ENCODE assay signal across 9 mouse cellular contexts in the genomic region with DNA sequence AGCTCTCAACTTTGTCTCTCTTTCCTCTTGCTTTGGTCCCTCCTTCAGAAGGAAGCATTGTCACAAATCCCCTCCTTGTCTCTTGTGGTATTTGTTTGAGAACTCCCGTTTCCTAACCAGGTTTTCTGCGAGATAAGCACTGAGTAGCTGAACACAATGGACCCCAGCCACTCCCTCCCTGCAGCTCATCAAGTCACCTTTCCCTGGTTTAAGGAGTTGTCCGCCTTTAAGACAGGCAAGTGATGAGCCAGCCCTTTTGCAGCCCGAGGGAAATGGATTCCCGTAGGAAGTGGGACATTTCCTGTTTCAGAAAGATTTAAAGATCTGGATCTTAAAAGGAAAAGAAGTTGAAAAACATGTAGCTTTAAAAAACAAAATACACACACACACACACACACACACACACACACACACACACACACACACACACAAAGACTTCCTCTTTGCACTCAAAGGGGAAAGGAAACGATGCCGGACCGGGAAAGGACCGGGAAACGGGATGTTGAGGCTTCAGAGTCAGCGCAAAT. TPM values are rescaled to one million over a fixed set of nuclear protein-coding genes. Genes with fewer than 3 reads are reported as not detected.
DNase-seq lines count a peak whose midpoint lies in the region; TF ChIP-seq lines count a peak whose summit lies in the region.
"Had no signal": no experiment of that assay in that cellular context is flagged by ENCODE, and none has a peak within 500 bp of the region (broad histone marks: within the 10 kb centered on the region; RNA-seq: fewer than 3 reads in every experiment).

No protein-coding gene starts in this region.

- no peaks in the 10 kb centered on the region for H3K4me1 ChIP-seq in ES-Bruce4 (ENCODE audit: control insufficient read depth, insufficient read depth, low read length)
- H3K4me1 ChIP-seq in lung, adult 2 months (ENCODE audit: control insufficient read depth, insufficient read depth, low read length) = no peaks in the 10 kb centered on the region
- H3K4me1 ChIP-seq: limb, embryonic 12.5 days had no signal

- no peaks in the 10 kb centered on the region for H3K9me3 ChIP-seq in ES-Bruce4 (replicated peaks; ENCODE audit: control insufficient read depth, insufficient read depth, low read length, poor library complexity, severe bottlenecking)
- H3K9me3 ChIP-seq: limb, embryonic 12.5 days had no signal

- no peak overlapping the region for H3K4me3 ChIP-seq in ES-Bruce4 (ENCODE audit: low read depth, low read length)
- peak overlapping the region; percentile 64 for H3K4me3 ChIP-seq in lung, adult 2 months (replicated peaks; ENCODE audit: extremely low read depth, low read depth, low read length)
- H3K4me3 ChIP-seq: limb, embryonic 12.5 days had no signal

- peaks cover 3% of the 10 kb centered on the region for H3K36me3 ChIP-seq in ES-Bruce4 (ENCODE audit: control insufficient read depth, insufficient read depth, low read length, poor library complexity, severe bottlenecking)
- H3K36me3 ChIP-seq: limb, embryonic 12.5 days had no signal

- H3K27ac ChIP-seq in ES-Bruce4 (ENCODE audit: insufficient read depth, low read length) = 0 out of 2 replicates have a peak overlapping the region, but pooled peaks have one; percentile 3
- H3K27ac ChIP-seq: limb, embryonic 12.5 days had no signal

- no peak overlapping the region for H3K9ac ChIP-seq in ES-Bruce4 (ENCODE audit: low read depth, poor library complexity, severe bottlenecking)
- H3K9ac ChIP-seq: limb, embryonic 12.5 days had no signal

- TF ChIP-seq POLR2A in ES-Bruce4 (IDR thresholded peaks at IDR 0.05; ENCODE audit: insufficient read depth, low read length) = no peak
- TF ChIP-seq POLR2A in lung, adult 2 months (IDR thresholded peaks at IDR 0.05; ENCODE audit: borderline replicate concordance, extremely low read depth, low read depth, low read length) = no peak

- DNase-seq in WW6 (ENCODE audit: low read depth, low spot score) = peak; percentile 24
- DNase-seq in heart, postnatal 36 days = peak; percentile 52
- peak; percentile 17 for DNase-seq in lung, adult 2 months
- no peak for DNase-seq in cerebellum, postnatal 10 days
- no peak for DNase-seq in spleen, postnatal 4 days (ENCODE audit: low spot score in 2 of 2)
- DNase-seq in right cerebral cortex, postnatal 4 days = no peak
- DNase-seq: thymus, postnatal 25 days had no signal

- TF ChIP-seq EP300 in ES-Bruce4 (IDR thresholded peaks at IDR 0.05; ENCODE audit: insufficient read depth, low read depth, low read length) = no peak

- no peak for TF ChIP-seq CTCF in ES-Bruce4 (IDR thresholded peaks at IDR 0.05; ENCODE audit: low read depth, low read length)
- TF ChIP-seq CTCF in lung, adult 2 months (IDR thresholded peaks at IDR 0.05; ENCODE audit: insufficient read depth, low read length) = no peak

- intact Hi-C loops in heart, postnatal 36 days (cut with DNase I) = loop anchor here (5.0 kb wide), 1 partner anchor 338 kb away; a partner anchor contains a TSS

- H3K27me3 ChIP-seq in ES-Bruce4 (ENCODE audit: control insufficient read depth, insufficient read depth, low read length, poor library complexity, severe bottlenecking) = no peaks in the 10 kb centered on the region
- H3K27me3 ChIP-seq: limb, embryonic 12.5 days had no signal

- WGBS in lung, adult 2 months = 21% methylated on average over 11 of the region's 11 CpGs

RNA-seq across cellular contexts. Expression of a gene that starts 16.9 kb away (rescaled TPM):
- 83.3 and 88.5 TPM in 2 replicates for polyA plus RNA-seq in ES-Bruce4 (2011; ENCODE audit: insufficient read depth, insufficient read length, low read depth, missing spikeins)
- total RNA-seq in heart, postnatal 36 days (2021) = 10 to 100 TPM; 52.0 to 64.1 TPM
- polyA plus RNA-seq in lung, adult 2 months (2012; rRNA removed) = 6.2 and 10.5 TPM in 2 replicates

RNA-seq across cellular contexts. Expression of a gene that starts 34.5 kb away (rescaled TPM):
- polyA plus RNA-seq in ES-Bruce4 (2011; ENCODE audit: insufficient read depth, insufficient read length, low read depth, missing spikeins) = 0.59 and 1.5 TPM in 2 replicates
- total RNA-seq in heart, postnatal 36 days (2021) = 10 to 100 TPM; 29.2 to 31.4 TPM
- polyA plus RNA-seq in lung, adult 2 months (2012; rRNA removed) = 128 and 192 TPM in 2 replicates

Comparison
In these comparisons a context has a peak if more than half of its experiments do, and no peak if none do; other contexts are left out.
1. DNase-seq: peak in WW6 (single experiment), heart, postnatal 36 days (2 of 2) and lung, adult 2 months (single experiment); none in cerebellum, postnatal 10 days (0 of 2), spleen, postnatal 4 days (0 of 2) and right cerebral cortex, postnatal 4 days (single experiment).
2. RNA of a gene that starts 34.5 kb away (polyA plus RNA-seq): 128 to 192 TPM in lung, adult 2 months; 0.59 to 1.5 TPM in ES-Bruce4; every median in the first group is over 10 times any median in the second.